Mouse (Mus musculus): ENCODE results near the gene Elf1.
"Not testable (repeated sequence)": the region's sequence is repeated elsewhere in the genome, so short reads cannot be mapped to it uniquely, and the experiment has no call there.

Elf1 gene

DNA sequence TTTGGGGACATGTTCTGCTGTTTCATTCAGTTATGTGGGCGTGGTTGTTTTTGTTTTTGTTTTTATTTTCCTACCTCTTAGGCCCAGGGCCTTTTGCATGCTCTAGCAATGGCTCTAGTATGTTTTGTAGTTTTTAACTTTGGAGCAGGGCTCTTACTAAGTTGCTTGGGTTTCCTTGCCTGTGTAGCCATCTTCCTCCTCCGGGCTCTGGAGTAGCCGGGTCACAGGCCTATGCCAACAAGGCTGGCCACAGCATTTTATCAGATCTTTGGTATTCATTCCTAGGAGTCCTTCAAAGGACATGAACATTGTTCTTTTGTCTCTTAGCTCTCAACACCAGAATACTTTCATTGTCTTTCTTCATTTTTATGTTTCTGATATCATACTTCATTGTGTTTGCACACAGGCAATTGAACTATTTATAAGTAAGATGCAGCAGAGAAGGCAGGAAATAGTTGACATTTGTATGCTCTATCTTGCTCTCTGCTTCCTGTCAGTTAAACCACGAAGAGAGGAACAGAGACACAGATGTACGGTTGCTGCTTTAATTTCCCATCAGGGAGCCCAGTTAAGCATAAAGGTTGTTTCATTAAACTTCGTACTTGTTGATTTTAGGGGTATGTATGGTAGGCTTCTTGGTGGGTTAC lies 40.6 kb downstream of the Elf1 start:
- DNase-seq (ENCODE audit: low read depth) = peak; percentile 78

DNA sequence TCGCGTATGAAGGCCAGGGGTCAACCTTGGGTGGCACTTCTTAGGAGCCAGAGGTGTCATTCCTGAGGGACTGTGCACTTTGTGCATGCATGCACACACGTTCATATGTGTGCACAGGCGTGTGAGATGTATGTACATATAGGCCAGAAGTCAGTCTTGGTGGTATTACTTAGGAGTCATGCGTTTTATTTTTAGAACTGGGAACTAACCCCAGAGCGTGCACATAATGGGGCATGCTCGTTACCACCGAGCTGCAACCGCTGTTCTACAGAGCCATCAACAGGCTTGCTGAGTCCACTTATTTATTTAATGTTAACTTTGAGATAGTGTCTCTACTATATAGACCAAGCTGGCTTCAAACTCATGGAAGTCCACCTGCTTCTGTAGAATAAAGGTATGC lies 41.4 kb downstream of the Elf1 start:
- peak; percentile 52 for DNase-seq (ENCODE audit: low read depth)

DNA sequence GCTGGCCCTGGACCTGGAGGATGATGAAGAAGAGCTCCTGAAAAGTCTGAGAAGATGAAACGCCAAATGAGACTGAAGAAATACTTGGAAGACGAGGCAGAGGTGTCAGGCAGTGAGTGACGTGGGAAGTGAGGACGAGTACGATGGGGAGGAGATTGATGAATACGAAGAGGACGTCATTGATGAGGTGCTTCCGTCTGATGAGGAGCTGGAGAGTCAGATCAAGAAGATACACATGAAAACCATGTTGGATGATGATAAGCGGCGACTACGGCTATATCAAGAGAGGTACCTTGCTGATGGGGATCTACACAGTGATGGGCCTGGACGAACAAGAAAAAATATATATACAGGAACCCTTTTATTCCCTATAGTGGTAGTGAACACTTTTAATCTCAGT lies 45.1 kb downstream of the Elf1 start:
- DNase-seq (ENCODE audit: low read depth) = peak; percentile 69

DNA sequence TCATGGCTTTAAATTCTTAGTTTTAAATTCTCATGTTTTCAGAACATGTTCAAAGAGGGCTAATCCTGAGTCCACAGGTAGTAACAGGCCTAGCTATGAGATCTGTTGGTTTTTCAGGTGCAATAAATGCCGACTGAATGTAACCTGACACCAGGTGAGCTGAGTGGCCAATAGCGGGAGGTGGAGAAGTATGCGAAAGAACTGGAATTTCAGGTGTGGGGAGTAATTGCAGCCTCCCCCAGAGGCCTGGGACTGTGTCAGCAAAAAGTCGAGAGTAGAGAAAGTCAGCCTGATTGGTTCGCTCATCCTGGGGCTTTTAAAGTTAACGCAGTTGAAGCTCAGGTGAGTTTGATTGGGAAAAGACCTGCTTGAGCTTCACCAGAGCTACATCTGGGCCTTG lies 46.7 kb downstream of the Elf1 start:
- DNase-seq (ENCODE audit: low read depth) = no peak

DNA sequence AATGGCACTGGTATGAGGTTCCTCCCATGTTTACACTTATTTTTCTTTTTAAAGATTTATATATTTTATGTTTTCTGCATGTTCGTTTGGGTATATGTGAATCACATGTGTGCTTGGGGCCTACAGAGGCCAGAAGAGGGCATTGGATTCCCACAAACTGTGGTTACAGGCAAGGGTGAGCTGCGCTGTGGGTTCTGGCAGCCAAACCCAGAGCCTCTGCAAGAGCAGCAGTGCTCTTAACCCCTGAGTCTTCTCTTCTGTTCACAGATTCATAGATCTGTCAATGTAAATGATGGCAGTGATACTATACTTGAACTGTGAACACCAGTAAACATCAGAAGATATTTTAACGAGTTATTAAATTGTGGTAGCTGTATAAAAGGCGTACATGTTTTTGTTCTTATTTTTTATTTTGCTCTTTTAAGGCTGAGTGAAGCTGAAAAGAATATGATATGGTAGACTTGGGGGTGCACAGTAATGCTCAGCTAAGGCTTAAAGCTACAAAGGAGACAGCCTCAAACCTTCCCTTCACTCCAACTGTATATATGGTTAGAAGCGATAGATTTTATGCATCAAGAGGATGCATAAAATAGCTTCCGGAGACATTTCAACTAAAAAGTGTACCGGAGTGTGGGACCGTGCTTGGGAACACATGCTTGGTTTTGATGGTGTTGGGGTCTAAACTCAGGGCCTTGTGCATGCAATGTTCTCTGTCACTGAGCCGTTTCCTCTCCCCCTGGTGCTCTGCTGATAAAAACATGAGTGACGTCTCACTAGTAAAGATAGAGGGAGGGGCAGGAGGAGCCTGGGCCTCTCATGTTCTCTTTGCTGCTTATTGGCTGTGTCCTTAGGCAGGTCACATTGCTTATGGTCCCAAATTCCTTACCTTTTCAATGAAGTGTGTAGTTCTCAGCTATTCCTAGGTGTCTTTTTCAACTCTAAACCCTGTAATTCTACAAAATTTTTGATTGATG lies 48.9 kb downstream of the Elf1 start:
- DNase-seq (ENCODE audit: low read depth) = peak; percentile 88

DNA sequence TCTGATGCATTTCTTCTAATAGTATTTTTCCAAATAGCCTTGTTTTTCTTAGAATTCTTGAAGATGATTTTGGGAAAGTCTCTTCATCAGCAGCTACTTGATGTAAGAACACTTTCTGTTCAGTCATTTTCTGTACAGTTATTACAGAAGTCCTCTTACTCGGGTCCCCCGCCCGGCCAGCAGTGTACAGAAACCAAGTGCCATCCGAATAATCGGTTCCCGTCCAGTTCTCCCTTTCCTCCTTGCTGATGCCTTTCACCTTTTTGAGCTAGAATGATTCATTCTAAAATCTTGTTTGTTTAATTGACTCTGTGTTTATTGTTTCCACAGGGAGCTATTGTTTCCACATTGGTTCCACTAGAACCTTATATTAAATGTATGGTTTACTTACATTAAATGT lies 49.8 kb downstream of the Elf1 start:
- DNase-seq (ENCODE audit: low read depth) = no peak

DNA sequence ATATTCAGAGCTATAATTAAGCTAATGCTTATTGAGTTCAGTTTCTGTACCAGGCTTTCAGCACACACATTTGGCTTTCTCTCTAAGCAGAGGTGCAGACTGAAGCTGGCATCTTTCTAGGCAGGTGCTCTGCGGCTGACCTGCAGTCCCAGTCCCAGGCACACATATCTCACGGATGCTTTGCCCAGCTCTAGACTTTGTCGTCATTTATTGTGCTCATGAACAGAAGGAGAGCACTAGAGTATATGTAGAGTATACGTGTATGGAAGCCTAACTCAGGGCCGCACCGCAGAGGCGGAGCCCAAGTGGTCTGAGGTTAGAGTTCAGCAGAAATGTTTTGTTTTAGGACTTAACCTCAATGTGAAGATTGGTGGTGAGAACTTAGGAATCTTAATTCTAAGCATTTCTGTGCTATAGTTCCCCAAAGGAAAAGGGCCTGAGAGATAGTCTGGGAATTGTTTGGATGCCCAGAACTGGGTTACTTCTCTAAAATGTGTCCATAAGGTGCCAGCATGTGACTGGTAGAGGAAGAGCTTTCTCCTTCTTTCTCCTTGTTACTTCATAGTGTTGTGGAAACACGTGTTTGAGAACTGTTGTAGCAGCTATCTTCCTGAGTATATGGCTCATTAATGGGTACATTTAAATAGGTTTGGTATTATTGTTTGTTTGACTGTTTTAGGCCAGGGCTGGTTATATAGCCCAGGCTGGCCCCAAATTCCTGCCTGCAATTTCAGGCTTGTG lies 51.2 kb downstream of the Elf1 start:
- peak; percentile 72 for DNase-seq (ENCODE audit: low read depth)

DNA sequence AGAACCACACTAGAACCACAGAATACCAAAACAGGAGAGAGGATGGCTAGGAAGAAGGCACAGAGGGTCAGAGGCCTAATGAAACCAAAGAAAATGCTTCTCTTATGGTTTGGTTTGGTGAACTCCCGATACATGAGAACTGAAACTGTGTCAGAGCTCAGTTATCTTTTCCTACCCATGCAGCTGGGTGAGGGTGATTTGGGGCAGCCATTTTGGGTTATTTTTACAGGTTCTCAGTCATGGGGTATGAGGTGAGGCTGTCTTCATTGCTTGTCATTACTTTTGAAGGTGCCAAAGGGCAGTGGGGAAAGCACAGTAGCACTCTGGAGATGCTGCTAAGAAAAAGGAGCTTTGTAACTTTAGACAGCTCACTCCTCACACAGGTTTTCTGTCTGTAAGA lies 52.4 kb downstream of the Elf1 start:
- DNase-seq (ENCODE audit: low read depth) = peak; percentile 61

DNA sequence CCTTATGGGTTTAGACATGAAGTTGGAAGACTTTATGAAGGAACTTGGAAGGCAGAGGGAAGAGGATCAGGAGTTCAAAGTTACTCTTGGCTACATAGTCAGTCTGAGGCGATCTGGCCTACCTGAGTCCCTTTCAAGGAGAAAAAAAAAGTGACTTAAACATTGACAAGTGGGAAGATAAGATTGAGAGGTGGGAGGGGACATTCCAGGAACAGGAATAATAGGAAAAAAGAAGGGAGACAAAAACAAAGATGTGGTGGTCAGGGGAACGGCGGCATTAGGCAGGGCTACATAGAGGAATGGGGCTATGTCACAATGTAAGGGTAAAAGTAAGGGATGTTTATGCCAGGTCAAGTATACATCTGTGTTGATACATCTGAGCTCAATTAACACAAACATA lies 53.2 kb downstream of the Elf1 start:
- DNase-seq (ENCODE audit: low read depth) = no peak

DNA sequence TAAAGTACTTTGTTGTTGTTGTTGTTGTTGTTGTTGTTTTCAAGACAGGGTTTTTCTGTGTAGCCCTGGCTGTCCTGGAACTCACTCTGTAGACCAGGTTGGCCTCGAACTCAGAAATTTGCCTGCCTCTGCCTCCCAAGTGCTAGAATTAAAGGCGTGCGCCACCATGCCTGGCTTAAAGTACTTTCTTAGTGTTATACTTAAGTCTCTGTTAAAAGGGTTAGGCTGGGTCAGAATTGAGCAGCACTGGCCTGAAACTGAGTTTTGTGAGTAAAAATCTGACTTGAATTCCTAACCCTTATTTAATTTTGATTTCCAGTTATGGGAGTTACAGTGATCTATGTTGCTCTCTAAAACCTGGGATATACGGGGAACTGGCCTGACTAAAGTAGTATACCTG lies 53.7 kb downstream of the Elf1 start:
- not testable (repeated sequence) for DNase-seq (ENCODE audit: low read depth)

DNA sequence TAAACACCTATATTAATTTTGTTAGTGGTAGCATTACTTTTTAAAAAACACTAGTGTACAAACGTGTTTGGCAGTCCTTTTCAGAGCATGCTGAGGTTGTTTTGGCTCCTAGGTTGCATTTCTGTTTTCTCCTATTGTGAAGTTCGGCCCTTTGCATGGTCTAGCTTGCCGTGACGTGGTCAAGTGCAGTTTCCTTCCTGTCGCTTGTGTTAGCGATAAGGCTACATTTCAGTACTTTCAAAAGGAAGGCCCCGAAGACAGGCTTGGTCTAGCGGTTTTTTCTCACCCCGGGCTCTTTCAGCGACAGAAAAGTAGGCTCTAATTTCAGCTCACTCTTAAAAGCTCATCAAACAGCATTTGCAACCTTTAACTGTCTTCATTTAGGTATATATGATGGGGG lies 54.3 kb downstream of the Elf1 start:
- peak; percentile 74 for DNase-seq (ENCODE audit: low read depth)

DNA sequence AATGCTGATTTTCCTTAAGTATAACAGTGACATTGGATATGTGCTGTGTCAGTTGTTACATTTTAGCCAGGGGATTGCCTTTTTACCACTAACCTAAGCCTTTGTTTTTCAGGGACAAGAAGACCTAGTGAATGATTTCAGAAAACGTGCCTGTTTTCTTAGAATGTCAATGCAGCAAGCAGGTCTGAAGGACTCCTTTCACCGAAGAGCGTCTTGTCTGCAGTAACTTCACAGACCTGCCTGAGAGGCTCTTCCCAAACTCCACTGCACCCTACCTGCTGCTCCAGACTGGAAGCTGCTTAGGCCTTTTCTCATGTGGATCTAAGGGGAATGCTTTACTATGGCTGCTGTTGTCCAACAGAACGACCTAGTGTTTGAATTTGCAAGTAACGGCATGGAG lies 55.0 kb downstream of the Elf1 start:
- DNase-seq (ENCODE audit: low read depth) = peak; percentile 61

DNA sequence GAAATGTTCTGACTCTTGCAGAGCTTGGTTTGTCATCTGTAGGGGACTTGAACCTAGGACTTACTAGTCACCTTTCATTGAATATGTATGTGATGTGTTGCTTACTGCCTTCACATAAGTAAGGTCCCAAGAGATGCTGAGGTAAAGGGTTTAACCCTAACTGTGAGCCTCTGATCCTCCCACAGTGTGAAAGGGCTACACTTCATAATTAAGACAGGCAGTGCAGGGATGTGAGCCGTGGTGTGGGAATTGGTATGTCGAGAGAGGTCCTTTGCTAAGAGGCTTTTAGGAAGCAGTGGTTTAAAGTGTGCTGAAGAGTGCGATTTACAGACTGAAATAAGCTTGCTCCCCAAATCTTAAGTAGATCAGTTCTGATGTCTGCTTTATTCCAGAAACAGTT lies 55.8 kb downstream of the Elf1 start:
- peak; percentile 57 for DNase-seq (ENCODE audit: low read depth)

DNA sequence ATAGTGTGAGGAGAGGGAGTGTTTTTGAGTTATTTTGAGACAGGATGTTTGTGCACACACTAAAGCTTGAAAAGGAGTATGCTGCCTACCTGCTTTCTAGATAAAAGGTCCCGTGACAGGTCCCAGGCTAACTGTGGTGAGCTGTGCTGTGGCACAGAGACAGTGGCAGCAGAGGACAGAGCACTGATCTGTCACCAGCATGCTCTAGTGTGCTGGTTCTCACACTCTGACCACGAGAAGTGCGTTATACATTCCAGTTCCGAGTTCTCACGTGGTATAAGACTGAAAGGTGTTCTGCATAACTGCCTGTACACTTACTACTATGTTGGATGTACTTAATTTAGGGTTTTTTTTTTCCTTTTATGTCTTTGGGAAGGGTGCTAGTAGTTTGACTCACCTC lies 56.5 kb downstream of the Elf1 start:
- DNase-seq (ENCODE audit: low read depth) = peak; percentile 93

DNA sequence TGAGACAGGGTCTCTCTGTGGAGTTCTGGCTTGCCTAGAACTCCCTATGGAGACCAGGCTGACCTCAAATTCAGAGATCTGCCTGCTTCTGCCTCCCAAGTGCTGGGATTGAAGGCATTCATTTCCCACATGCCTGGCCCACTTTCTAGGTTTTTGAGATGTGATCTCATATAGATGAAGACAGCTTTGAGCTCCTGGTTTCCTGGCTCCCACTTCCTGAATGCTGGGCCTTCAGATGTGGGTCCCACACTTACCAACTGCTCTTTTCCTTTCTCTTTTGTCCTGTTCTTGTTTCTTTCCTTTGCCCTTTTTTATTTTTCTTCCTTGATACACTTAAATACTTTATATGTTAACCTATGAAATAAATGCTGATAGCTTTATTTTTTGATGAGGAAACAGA lies 56.9 kb downstream of the Elf1 start:
- no peak for DNase-seq (ENCODE audit: low read depth)

DNA sequence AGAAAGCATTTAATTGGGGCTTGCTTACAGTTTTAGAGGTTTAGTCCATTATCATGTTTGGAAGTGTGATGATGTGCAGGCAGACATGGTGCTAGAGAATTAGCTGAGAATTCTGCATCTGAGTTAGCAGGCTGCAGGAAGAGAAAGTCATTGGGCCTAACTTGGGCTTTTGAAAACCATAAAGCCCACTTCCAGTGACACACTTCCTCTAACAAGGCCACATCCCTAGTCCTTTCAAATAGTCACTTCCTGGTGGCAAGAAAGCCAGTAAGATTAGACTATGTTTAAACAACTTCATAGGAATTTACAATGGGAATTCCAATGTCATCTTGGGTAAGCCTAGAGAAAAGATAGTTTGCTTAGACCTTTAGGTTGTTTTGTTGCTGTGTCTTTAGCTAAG lies 60.6 kb downstream of the Elf1 start:
- DNase-seq (ENCODE audit: low read depth) = peak; percentile 59

DNA sequence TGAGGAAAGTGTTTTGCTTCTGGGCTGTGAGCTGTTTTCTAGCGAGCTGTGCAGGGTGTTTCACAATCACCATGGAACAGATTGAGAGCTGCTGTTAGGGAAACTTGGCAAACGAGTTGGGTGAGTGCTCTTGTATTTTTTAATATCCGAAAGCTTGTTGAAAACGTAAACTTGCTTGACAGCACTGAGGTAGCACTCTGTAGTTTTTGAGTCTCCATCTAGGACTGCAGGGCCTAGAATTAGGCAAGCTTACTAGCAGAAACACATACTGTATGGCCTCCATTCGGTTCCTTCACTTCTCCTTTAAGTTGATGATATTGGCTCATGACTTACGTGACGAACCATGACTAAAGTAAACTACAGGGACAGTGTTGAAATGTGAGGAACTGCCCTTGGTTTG lies 68.3 kb downstream of the Elf1 start:
- no peak for DNase-seq (ENCODE audit: low read depth)

DNA sequence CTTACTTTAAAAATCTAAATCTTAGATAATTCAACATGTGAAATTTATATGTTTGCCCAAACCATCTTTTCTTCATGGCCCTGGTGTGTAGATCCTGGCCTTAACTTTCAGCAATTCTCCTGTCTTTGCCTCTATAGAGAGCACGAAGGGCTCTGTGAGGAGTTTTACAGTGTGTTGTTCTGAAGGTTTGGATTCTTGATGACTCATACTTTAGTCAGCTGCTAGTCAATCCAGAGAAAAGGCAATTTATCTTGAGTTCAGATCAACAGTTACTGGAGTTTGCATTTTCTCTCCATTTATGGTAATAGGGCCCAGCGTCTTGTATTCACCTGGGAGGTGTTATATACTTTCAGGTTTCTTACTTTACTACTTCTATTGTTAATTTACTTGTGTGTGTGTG lies 70.9 kb downstream of the Elf1 start:
- DNase-seq (ENCODE audit: low read depth) = no peak

DNA sequence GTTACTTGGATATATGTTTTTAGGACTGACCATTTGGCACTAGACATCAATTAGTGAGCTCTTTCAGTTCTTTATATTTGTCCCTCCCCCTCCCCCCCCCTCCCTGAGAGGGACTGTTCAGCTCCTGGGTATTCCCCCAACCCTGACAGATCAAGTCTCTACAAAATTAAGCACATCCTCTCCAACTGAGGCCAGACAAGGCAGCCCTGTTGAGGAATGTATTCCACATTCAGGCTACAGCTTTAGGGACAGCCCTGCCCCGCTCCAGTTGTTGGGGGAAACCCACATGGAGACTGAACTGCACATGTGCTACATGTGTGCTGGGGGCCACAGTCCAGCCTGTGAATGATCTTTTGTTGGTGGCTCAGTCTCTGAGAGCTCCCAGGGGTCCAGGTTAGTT lies 71.9 kb downstream of the Elf1 start:
- DNase-seq (ENCODE audit: low read depth) = no peak

DNA sequence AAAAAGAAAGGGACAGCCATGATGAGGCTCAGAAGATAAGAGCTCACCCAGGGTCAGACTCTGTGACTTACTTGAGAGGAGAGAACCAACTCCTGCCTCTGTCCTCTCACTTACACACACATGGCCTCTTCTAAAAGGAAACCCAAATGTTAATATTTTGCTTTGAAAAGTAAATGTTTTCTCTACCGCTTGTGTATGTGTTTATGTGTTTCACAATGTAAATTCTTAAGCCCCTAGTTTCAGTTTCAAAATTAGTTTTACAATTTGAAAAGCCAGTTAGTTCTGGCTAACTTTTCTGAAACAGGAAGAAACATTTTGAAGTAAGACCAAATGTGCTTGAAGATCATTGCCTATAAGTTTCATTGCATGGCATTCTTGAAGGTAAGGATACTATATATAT lies 76.8 kb downstream of the Elf1 start:
- peak; percentile 40 for DNase-seq (ENCODE audit: low read depth)

DNA sequence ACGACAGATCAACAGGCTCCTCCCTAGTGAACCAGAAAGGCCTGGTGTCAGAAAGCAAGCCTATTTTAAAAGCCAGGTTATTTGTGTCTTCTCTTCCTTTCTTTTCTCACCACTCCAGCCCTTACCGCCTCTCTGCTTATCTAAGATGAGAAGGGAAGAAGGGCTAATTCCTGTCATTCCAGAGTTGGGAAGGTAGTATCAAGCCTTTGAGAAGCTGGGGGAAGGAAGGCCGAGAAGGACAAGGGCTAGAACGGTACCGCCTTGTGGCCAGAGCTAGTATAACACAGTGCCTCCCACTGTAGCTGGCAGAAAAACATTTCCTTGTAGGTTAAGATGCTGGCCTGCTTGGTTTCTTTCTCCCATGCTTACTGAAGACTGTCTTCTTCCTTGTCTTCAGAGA lies 81.8 kb downstream of the Elf1 start:
- DNase-seq (ENCODE audit: low read depth) = peak; percentile 81

DNA sequence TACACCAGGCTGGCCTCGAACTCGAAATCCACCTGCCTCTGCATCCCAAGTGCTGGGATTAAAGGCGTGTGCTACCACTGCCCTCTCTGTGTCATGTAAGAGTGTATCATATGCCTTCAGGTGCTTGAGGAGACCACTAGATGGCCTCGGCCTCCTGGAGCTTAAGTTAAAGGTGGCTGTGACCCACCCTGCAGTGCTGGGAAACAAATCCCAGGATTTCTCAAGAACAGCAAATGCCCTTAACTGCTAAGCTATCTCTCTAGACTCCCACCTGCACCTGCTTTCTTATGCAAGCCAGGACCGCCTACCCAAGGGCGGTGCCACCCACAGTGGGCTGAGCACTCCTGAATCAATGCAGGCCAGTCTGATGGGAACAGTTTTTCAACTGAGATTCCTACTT lies 83.8 kb downstream of the Elf1 start:
- no peak for DNase-seq (ENCODE audit: low read depth)

All from naive thymus-derived CD4-positive, alpha-beta T cell, adult 2 months (primary cell).